Mouse (Mus musculus): Measurements from ENCODE around the gene Il5. TPM values are rescaled to one million over a fixed set of nuclear protein-coding genes. Genes with fewer than 3 reads are reported as not detected.

Il5 gene
- polyA plus RNA-seq (2014; fragmentation: Illumina TruSeq; extraction: RNeasy Lipid Tissue Mini Kit (QIAGEN cat#74804); ENCODE audit: low read depth, low replicate concordance): 0.41 TPM

GRCm38 (mm10) chr11:53720715-53721114 lies at the start of gene Il5:
Gene Il5, plus strand, starts transcription at chr11:53720794.

GRCm38 (mm10) chr11:53706934-53707717 lies 13.5 kb upstream of the Il5 start, which contains the start of gene Rad50:
Gene Rad50, minus strand, starts transcription at chr11:53707319.

GRCm38 (mm10) chr11:53769760-53770124 lies 49.1 kb downstream of the Il5 start, which contains the start of gene Irf1:
Gene Irf1, plus strand, starts transcription at chr11:53770014.

GRCm38 (mm10) chr11:53773087-53773486 lies 52.5 kb downstream of the Il5 start, which contains the start of gene Gm17334:
Gene Gm17334, minus strand, starts transcription at chr11:53773187.

Other genes with a start within 250 kb of the Il5 start
- gene Gm9945, start 240.6 kb upstream of the Il5 start, polyA plus RNA-seq (2014; fragmentation: Illumina TruSeq; extraction: RNeasy Lipid Tissue Mini Kit (QIAGEN cat#74804); ENCODE audit: low read depth, low replicate concordance): not detected
- gene Sowaha, start 240.5 kb upstream of the Il5 start, polyA plus RNA-seq (2014; fragmentation: Illumina TruSeq; extraction: RNeasy Lipid Tissue Mini Kit (QIAGEN cat#74804); ENCODE audit: low read depth, low replicate concordance): 0.64 TPM
- 32.0 TPM for gene Sept8, start 201.5 kb upstream of the Il5 start, polyA plus RNA-seq (2014; fragmentation: Illumina TruSeq; extraction: RNeasy Lipid Tissue Mini Kit (QIAGEN cat#74804); ENCODE audit: low read depth, low replicate concordance)
- gene Kif3a, start 153.4 kb upstream of the Il5 start, polyA plus RNA-seq (2014; fragmentation: Illumina TruSeq; extraction: RNeasy Lipid Tissue Mini Kit (QIAGEN cat#74804); ENCODE audit: low read depth, low replicate concordance): 41.5 TPM
- not detected for gene Il4, start 102.1 kb upstream of the Il5 start, polyA plus RNA-seq (2014; fragmentation: Illumina TruSeq; extraction: RNeasy Lipid Tissue Mini Kit (QIAGEN cat#74804); ENCODE audit: low read depth, low replicate concordance)
- gene Il13, start 86.1 kb upstream of the Il5 start, polyA plus RNA-seq (2014; fragmentation: Illumina TruSeq; extraction: RNeasy Lipid Tissue Mini Kit (QIAGEN cat#74804); ENCODE audit: low read depth, low replicate concordance): not detected
- gene Rad50, start 13.5 kb upstream of the Il5 start, polyA plus RNA-seq (2014; fragmentation: Illumina TruSeq; extraction: RNeasy Lipid Tissue Mini Kit (QIAGEN cat#74804); ENCODE audit: low read depth, low replicate concordance): 48.4 TPM
- 4.8 TPM for gene Irf1, start 49.2 kb downstream of the Il5 start, polyA plus RNA-seq (2014; fragmentation: Illumina TruSeq; extraction: RNeasy Lipid Tissue Mini Kit (QIAGEN cat#74804); ENCODE audit: low read depth, low replicate concordance)
- not detected for gene Gm17334, start 52.4 kb downstream of the Il5 start, polyA plus RNA-seq (2014; fragmentation: Illumina TruSeq; extraction: RNeasy Lipid Tissue Mini Kit (QIAGEN cat#74804); ENCODE audit: low read depth, low replicate concordance)
- not detected for gene Gm12216, start 138.5 kb downstream of the Il5 start, polyA plus RNA-seq (2014; fragmentation: Illumina TruSeq; extraction: RNeasy Lipid Tissue Mini Kit (QIAGEN cat#74804); ENCODE audit: low read depth, low replicate concordance)
- 33.5 TPM for gene Slc22a5, start 170.9 kb downstream of the Il5 start, polyA plus RNA-seq (2014; fragmentation: Illumina TruSeq; extraction: RNeasy Lipid Tissue Mini Kit (QIAGEN cat#74804); ENCODE audit: low read depth, low replicate concordance)

Data from adrenal gland, adult 10 weeks (tissue).